Mouse (Mus musculus) limb, embryonic 11.5 days (tissue): ENCODE results near the gene Tmem121b. TPM values are rescaled to one million over a fixed set of nuclear protein-coding genes. Genes with fewer than 3 reads are reported as not detected.

ENCODE experiments used
- ATAC-seq: fragments of 200-750 bp; cut with Nextera tagmentation; 2 replicates; pipeline ENCODE4 v1.8.0; 2017; ENCODE audit warnings: low read depth; ENCODE audit not compliant: insufficient number of reproducible peaks, low FRiP score, low TSS enrichment
- DNase-seq: peaks from one replicate; pipeline ENCODE4 v3.0.0-alpha.2; 2015; ENCODE audit warnings: low spot score
- H3K27ac ChIP-seq: fragments of 300-500 bp; sonication (generic); replicated peaks from 2 replicates; pipeline ENCODE4 v1.5.1; 2014; ENCODE audit warnings: low read depth, mild to moderate bottlenecking, low read length
- H3K27me3 ChIP-seq: fragments of 300-500 bp; sonication (generic); 2 replicates; pipeline ENCODE4 v1.6.1; 2014; ENCODE audit warnings: mild to moderate bottlenecking, low read length, mixed read lengths; ENCODE audit not compliant: control insufficient read depth, insufficient read depth
- H3K36me3 ChIP-seq: fragments of 300-500 bp; sonication (generic); 2 replicates; pipeline ENCODE4 v1.6.1; 2014; ENCODE audit warnings: mild to moderate bottlenecking, low read length, moderate library complexity, mixed read lengths; ENCODE audit not compliant: control insufficient read depth, insufficient read depth
- H3K4me1 ChIP-seq: fragments of 300-500 bp; sonication (generic); 2 replicates; pipeline ENCODE4 v1.6.1; 2014; ENCODE audit warnings: low read length, mixed read lengths; ENCODE audit not compliant: control insufficient read depth, insufficient read depth
- H3K4me2 ChIP-seq: fragments of 300-500 bp; sonication (generic); 2 replicates; pipeline ENCODE4 v1.6.1; 2014; ENCODE audit warnings: low read depth, mild to moderate bottlenecking, moderate library complexity; ENCODE audit not compliant: severe bottlenecking
- H3K4me3 ChIP-seq: fragments of 300-500 bp; sonication (generic); 2 replicates; pipeline ENCODE4 v1.5.1; 2014; ENCODE audit warnings: low read depth, low read length
- H3K9ac ChIP-seq: fragments of 300-500 bp; sonication (generic); 2 replicates; pipeline ENCODE4 v1.6.1; 2014; ENCODE audit warnings: mild to moderate bottlenecking, low read length
- H3K9me3 ChIP-seq: fragments of 300-500 bp; sonication (generic); 2 replicates; pipeline ENCODE4 v1.6.1; 2016; ENCODE audit warnings: low read length; ENCODE audit not compliant: control insufficient read depth
- WGBS: fragments of 180-500 bp; shearing (Covaris S2); extraction: QIAGEN DNeasy Blood & Tissue Kit; methylation state at CpG from one replicate; pipeline ENCODE4 v1.1.7; 2014; 5-methylcytosine and 5-hydroxymethylcytosine counted together
- polyA plus RNA-seq: library from polyadenylated mRNA; unstranded; fragments of >200 nt; fragmentation: Nextera tagmentation; extraction: Ambion mirVana; gene quantifications from 2 replicates; pipeline ENCODE4 v1.2.1, GENCODE M21; 2014

Tmem121b gene
- polyA plus RNA-seq, 1 experiment from 2014 or later = 0.15 TPM

DNA sequence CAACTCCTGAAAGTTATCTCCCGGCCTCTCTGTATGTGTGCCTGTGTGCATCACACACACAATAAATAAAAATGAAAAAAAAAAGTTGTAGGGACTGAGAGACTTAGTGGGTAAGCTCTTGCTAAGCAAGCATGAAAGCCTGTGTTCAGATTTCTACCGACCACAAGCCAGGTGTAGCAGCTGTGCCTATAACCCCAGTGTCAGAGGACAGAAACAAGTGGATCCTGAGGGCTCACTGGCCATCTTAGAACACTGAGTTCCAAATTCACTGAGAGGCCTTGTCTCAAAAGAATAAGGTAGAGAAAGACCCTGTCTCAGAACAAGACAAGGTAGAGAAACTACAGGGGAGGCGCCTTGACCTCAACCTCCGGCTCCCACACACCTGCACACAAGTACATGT is 25.3 kb downstream of the Tmem121b start:
- WGBS = 94% methylated on average over 4 of the region's 4 CpGs
- peaks cover 15% of the 10 kb centered on the region for H3K27me3 ChIP-seq
- no peak overlapping the region for H3K27ac ChIP-seq
- peaks cover 12% of the 10 kb centered on the region for H3K4me1 ChIP-seq
- no peak overlapping the region for H3K4me3 ChIP-seq
- no peaks in the 10 kb centered on the region for H3K9me3 ChIP-seq
- H3K4me2 ChIP-seq = no peak overlapping the region
- no peaks in the 10 kb centered on the region for H3K36me3 ChIP-seq
- no peak for DNase-seq
- no peak overlapping the region for H3K9ac ChIP-seq
- no peak for ATAC-seq

DNA sequence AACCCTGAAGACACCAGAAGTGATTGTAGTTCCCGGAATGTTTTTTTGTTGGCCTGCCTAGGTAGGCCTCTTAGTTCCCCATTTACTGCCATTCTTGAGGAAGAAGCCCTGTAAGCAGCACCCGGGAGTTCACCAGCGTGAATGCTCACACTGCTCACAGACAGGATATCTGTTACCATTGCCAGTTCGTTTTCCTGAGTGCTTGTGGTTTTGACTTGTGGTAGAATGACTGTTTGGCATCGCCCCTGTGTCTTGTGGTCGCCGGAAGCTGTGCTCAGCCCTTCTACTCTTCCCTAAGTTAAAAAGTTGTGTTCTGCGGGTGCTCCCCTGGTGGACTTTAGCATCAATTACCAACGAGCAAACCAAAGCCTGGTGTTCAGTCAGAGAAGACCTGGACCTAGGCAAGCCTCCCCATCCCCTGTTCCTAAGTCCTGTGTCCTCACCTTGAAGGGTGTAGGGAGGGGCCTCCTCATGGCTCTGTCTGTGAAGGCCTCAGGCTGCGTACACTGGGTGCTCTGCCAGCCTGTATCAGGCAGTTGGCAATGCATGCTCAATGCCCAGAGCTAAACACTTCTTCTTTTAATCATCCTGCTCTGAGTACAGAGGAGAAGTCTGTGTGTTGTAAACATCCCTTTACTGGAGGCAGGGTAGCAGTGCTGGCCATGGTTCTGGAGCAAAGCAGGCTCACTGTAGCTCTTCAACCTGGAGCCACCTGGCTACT is 26.8 kb downstream of the Tmem121b start:
- H3K36me3 ChIP-seq = no peaks in the 10 kb centered on the region
- no peak overlapping the region for H3K9ac ChIP-seq
- H3K4me2 ChIP-seq = no peak overlapping the region
- DNase-seq (no peak), ATAC-seq (no peak)
- no peaks in the 10 kb centered on the region for H3K9me3 ChIP-seq
- H3K4me3 ChIP-seq = no peak overlapping the region
- peaks cover 9% of the 10 kb centered on the region for H3K4me1 ChIP-seq
- no peak overlapping the region for H3K27ac ChIP-seq
- 77% methylated on average over 10 of the region's 10 CpGs for WGBS
- H3K27me3 ChIP-seq = peaks cover 29% of the 10 kb centered on the region

DNA sequence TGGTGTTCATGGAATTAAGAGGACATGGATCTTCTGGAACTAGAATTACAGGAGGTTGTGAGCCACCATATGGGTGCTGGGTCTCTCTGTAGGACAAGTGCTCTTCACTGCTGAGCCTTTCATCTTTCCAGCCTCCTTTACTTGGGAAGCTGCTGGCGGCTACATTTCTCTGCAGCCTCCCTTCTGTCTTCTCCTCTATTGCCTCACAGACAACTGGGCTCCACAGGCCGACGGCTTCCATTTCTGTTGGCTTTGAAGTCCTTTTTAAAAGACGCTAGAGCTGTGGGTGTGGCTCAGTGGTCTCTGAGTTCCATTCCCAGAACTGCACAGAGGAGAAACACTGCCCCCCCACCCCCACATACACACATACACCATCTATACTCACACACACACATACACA is 28.2 kb downstream of the Tmem121b start:
- WGBS = 9% methylated on average over 4 of the region's 4 CpGs

DNA sequence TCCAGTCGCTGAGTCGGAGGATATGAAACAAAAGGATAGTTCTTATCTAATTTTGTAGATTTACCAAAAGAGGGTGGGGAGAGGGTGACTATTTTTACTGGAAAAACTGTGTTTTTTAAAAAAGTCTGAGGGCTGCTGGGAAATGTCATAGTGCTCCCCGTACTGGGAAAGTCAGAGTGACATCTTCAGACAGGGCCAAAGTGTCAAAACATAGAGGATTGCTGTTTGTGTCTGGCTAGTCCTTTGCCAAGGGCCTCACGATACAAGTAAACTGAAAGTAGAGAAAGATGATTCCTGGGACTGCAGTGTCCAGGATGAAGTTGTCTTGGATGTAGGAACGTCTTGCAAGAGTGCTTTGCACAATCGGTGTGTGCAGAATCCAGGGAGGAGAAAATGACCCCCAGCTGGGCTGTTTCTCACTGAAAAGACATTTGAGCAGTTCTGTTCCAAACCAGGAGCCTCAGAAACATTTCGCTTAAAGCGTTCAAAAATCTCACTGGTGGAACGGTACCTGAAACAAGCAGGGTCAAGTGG is 29.1 kb downstream of the Tmem121b start:
- H3K4me1 ChIP-seq = peaks cover 7% of the 10 kb centered on the region; the same call in 1 of the 2 replicates
- no peak overlapping the region for H3K4me2 ChIP-seq
- no peak for DNase-seq
- H3K9me3 ChIP-seq = no peaks in the 10 kb centered on the region
- no peak for ATAC-seq
- H3K9ac ChIP-seq = no peak overlapping the region
- no peak overlapping the region for H3K27ac ChIP-seq
- H3K4me3 ChIP-seq = no peak overlapping the region; the same call in 1 of the 2 replicates
- whole genome bisulfite sequencing = 60% methylated on average over 9 of the region's 9 CpGs
- H3K27me3 ChIP-seq = peaks cover 34% of the 10 kb centered on the region
- no peaks in the 10 kb centered on the region for H3K36me3 ChIP-seq

More for the DNA sequence above, 28.2 kb downstream of the Tmem121b start:
- no peak overlapping the region for H3K27ac ChIP-seq
- peaks cover 34% of the 10 kb centered on the region for H3K27me3 ChIP-seq
- H3K4me2 ChIP-seq = no peak overlapping the region
- peaks cover 7% of the 10 kb centered on the region; the same call in 1 of the 2 replicates for H3K4me1 ChIP-seq
- no peak for ATAC-seq
- no peak overlapping the region for H3K9ac ChIP-seq
- H3K36me3 ChIP-seq = no peaks in the 10 kb centered on the region
- DNase-seq = no peak
- H3K4me3 ChIP-seq = no peak overlapping the region
- H3K9me3 ChIP-seq = no peaks in the 10 kb centered on the region

DNA sequence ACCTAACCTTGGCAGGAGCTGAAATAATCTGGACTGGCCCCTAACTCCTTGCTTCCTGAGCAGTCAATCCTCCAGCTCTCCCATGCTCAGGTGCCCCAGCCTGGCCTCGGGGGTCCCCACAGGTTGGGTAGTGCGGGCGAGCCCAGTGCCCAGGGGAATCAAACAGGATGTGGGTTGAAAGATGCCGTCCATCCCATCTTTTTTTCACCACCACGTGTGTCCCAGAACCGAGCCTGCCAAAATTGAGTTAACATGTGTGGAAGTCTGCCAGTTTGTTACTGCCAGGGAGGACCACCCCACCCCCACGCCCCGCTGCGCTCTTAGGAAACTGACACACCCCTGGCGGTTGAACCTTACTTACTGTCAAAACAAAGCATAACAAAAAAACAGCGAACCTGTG is 29.7 kb downstream of the Tmem121b start:
- Histone ChIP-seq H3K27ac (no peak overlapping the region), H3K4me2 (peak overlapping the region; percentile 68)
- peak; percentile 27; the same call in 1 of the 2 replicates for ATAC-seq

DNA sequence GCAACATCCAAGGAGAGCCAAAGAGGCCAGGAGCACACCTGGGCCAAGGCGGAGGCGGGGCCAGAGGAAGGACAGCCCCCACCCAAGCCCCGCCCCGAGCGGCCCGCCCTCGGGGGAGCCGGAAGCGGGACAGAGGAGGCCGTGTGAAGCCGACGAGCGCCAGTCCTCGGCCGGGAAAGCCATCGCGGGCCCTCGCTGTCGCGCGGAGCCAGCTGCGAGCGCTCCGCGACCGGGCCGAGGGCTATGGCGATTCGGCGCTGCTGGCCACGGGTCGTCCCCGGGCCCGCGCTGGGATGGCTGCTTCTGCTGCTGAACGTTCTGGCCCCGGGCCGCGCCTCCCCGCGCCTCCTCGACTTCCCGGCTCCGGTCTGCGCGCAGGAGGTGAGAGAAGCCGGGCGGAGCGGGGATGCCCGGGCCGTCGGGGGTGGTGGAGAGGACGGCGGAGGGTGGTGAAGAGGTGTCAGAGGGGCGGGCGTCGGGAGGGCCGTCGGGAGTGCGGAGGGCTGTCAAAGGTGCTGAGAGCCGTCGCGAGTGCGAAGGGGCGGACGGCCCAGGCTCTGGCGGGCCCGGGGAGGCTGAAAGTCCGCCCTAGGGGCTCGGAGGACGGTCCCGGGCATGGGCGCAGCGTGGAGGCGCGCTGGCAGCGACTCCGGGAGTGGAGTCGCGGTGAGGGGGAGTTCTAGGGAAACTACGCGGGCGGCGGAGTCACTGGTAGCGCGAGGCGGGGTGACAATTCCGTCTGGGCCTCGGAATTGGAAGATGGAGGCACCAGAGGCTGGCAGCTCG is 30.3 kb downstream of the Tmem121b start, which contains the start of gene Il17ra:
TSS of gene Il17ra (plus strand) at position 162 of the 786 bp plus-strand sequence.
- peak within 1 kb of the TSS; percentile 52; the same call in 1 of the 2 replicates for H3K9ac ChIP-seq
- peak within 1 kb of the TSS; percentile 68 for H3K4me2 ChIP-seq
- ATAC-seq = peak; percentile 64
- under 1% methylated on average over 82 of the region's 90 CpGs for WGBS
- peak; percentile 82 for DNase-seq
- no peaks in the 10 kb centered on the region for H3K36me3 ChIP-seq
- H3K9me3 ChIP-seq = no peaks in the 10 kb centered on the region
- peak within 1 kb of the TSS; percentile 54 for H3K4me3 ChIP-seq
- H3K27me3 ChIP-seq = peaks cover 34% of the 10 kb centered on the region
- no peak within 1 kb of the TSS for H3K27ac ChIP-seq
- H3K4me1 ChIP-seq = peaks cover 7% of the 10 kb centered on the region; the same call in 1 of the 2 replicates

More for the DNA sequence above, 29.7 kb downstream of the Tmem121b start:
- WGBS = 7% methylated on average over 11 of the region's 11 CpGs
- Histone ChIP-seq H3K27me3 (peaks cover 34% of the 10 kb centered on the region), H3K9me3 (no peaks in the 10 kb centered on the region), H3K4me3 (peak overlapping the region; percentile 54), H3K9ac (no peak overlapping the region), H3K4me1 (peaks cover 7% of the 10 kb centered on the region; the same call in 1 of the 2 replicates), H3K36me3 (no peaks in the 10 kb centered on the region)
- DNase-seq = no peak

DNA sequence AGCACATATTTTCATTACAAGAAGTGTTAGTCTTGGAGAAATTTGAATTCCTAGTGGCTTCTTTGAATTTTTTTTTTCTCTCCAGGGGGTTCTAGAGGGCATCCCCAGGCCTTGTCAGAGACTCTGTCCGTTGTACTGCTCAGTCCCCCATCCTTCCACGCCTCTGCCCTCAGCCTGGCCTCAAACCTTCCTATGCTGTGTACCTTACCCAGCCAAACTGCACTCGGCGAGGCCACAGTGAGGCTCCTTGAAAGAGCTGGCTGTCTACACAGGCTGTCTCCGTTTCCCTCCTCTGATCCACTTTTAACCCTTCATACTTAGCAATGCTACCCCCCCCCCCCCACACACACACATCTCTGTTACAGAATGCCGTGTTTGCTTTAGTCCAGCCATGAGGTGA is 31.4 kb downstream of the Tmem121b start:
- 56% methylated on average over 6 of the region's 6 CpGs for WGBS
- no peak for DNase-seq
- no peak overlapping the region for H3K4me3 ChIP-seq
- H3K27ac ChIP-seq = no peak overlapping the region
- H3K27me3 ChIP-seq = peaks cover 34% of the 10 kb centered on the region
- H3K4me2 ChIP-seq = no peak overlapping the region
- H3K36me3 ChIP-seq = no peaks in the 10 kb centered on the region
- H3K4me1 ChIP-seq = peaks cover 7% of the 10 kb centered on the region; the same call in 1 of the 2 replicates
- no peak for ATAC-seq
- no peaks in the 10 kb centered on the region for H3K9me3 ChIP-seq
- no peak overlapping the region for H3K9ac ChIP-seq

DNA sequence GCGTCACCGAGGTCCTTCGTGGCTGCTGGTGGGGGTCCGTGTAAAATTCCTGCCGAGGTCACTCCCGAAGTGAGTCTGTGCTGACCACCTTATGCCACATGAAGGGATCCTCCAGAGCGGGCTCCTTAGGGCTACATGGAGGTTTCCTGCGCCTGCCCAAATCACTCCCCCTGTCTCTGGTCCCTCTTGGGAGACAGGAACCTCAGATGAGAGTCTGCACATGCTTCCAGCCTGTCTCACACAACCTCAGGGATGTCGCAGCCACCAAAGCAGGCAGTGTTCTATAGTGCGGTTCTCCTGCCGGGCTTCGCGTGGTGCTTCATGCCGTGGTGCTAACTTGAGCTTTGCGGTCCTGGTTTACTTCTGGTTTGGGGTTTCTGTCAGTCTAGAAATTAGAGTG is 32.4 kb downstream of the Tmem121b start:
- 69% methylated on average over 15 of the region's 15 CpGs for WGBS
- no peak for ATAC-seq
- Histone ChIP-seq H3K4me2 (no peak overlapping the region), H3K27ac (no peak overlapping the region), H3K36me3 (no peaks in the 10 kb centered on the region), H3K4me3 (no peak overlapping the region), H3K27me3 (peaks cover 34% of the 10 kb centered on the region), H3K9me3 (no peaks in the 10 kb centered on the region), H3K4me1 (peaks cover 7% of the 10 kb centered on the region; the same call in 1 of the 2 replicates), H3K9ac (no peak overlapping the region)
- DNase-seq = no peak
